Mouse (Mus musculus) C2C12 (cell line): ENCODE measurements around the gene Paqr6.

ENCODE experiments used
- CTCF ChIP-seq: IDR thresholded peaks from one replicate; pipeline ENCODE4 v1.5.1; 2011; ENCODE audit not compliant: control insufficient read depth, insufficient read depth, insufficient read length
- FOSL1 ChIP-seq: IDR thresholded peaks from one replicate; pipeline ENCODE4 v1.8.0; 2011; ENCODE audit warnings: mild to moderate bottlenecking, low read length; ENCODE audit not compliant: poor library complexity, insufficient read depth, severe bottlenecking
- MAX ChIP-seq: IDR thresholded peaks from one replicate; pipeline ENCODE4 v1.6.1; 2011; ENCODE audit warnings: mild to moderate bottlenecking, control low read depth
- MYOG ChIP-seq: IDR thresholded peaks from one replicate; pipeline ENCODE4 v1.6.1; 2011; ENCODE audit not compliant: control insufficient read depth, insufficient read length; ENCODE audit errors: extremely low read depth
- USF1 ChIP-seq: IDR thresholded peaks from one replicate; pipeline ENCODE4 v1.6.1; 2011; ENCODE audit warnings: low read depth, mild to moderate bottlenecking, control low read depth, moderate library complexity

- TF ChIP-seq CTCF (no peak), FOSL1 (no peak), MAX (no peak), USF1 (no peak), MYOG (no peak)
Observed at GRCm38 (mm10) chr3:88395288-88395687, 30.9 kb downstream of the Paqr6 start.
